Mouse (Mus musculus) hematopoietic multipotent progenitor cell, adult 10-12 weeks (in vitro differentiated cells): ENCODE measurements around the gene Flt3. TPM values are rescaled to one million over a fixed set of nuclear protein-coding genes. Genes with fewer than 3 reads are reported as not detected.

Experiments
- polyA plus RNA-seq: library from polyadenylated mRNA; stranded (reverse); fragments of >175 nt; gene quantifications from 2 replicates; pipeline ENCODE4 v1.2.3, GENCODE M21; 2012; ENCODE audit warnings: low replicate concordance

Flt3 gene
- 9.4 and 12.2 TPM in 2 replicates for polyA plus RNA-seq

GRCm38 (mm10) chr5:147399843-147400504 lies at the start of gene Flt3:
Flt3 (minus strand) TSS chr5:147400489.

GRCm38 (mm10) chr5:147429535-147430305 lies 29.4 kb upstream of the Flt3 start, which contains the start of gene Pan3:
Pan3 (plus strand) TSS chr5:147430161.

GRCm38 (mm10) chr5:147322183-147322582 lies 78.1 kb downstream of the Flt3 start, which contains the start of gene Urad:
Urad (minus strand) TSS chr5:147322440.

GRCm38 (mm10) chr5:147306638-147307397 lies 93.5 kb downstream of the Flt3 start, which contains the start of gene Cdx2:
Cdx2 (minus strand) TSS chr5:147307270.

Other genes starting within 250 kb of the Flt3 start
- not detected in 2 replicates for gene Gsx1, start 211.8 kb downstream of the Flt3 start, polyA plus RNA-seq
- gene Pdx1, start 130.5 kb downstream of the Flt3 start, polyA plus RNA-seq: not detected in 2 replicates
- not detected in 2 replicates for gene Cdx2, start 93.2 kb downstream of the Flt3 start, polyA plus RNA-seq
- not detected in 2 replicates for gene Urad, start 78.0 kb downstream of the Flt3 start, polyA plus RNA-seq
- 35.7 and 62.2 TPM in 2 replicates for gene Pan3, start 29.7 kb upstream of the Flt3 start, polyA plus RNA-seq